Mouse (Mus musculus) bone marrow macrophage, adult 2 months (primary cell): Measurements from ENCODE around the gene Cdc6.

ENCODE experiments used
- CTCF ChIP-seq: IDR thresholded peaks from 2 replicates; pipeline ENCODE4 v1.5.1; 2012; ENCODE audit warnings: low read depth, mild to moderate bottlenecking, low read length, moderate library complexity
- POLR2A ChIP-seq: IDR thresholded peaks from 2 replicates; pipeline ENCODE4 v1.6.1; 2012; ENCODE audit warnings: mild to moderate bottlenecking, low read depth, low read length, borderline replicate concordance

GRCm38 (mm10) chr11:98955707-98956235 lies 48.2 kb downstream of the Cdc6 start:
- no peak for TF ChIP-seq POLR2A
- TF ChIP-seq CTCF, result no peak
